Mouse (Mus musculus): ENCODE results near the gene Dscaml1. TPM values are rescaled to one million over a fixed set of nuclear protein-coding genes. Genes with fewer than 3 reads are reported as not detected.

Dscaml1 gene
- polyA plus RNA-seq, 1 experiment from 2014 or later: 0.05 TPM

- Histone ChIP-seq H3K4me2 (no peak overlapping the region), H3K9ac (no peak overlapping the region), H3K9me3 (replicated peaks) (no peaks in the 10 kb centered on the region), H3K4me1 (replicated peaks) (peaks cover 11% of the 10 kb centered on the region), H3K36me3 (no peaks in the 10 kb centered on the region), H3K27ac (ENCODE audit: poor library complexity, severe bottlenecking) (no peak overlapping the region), H3K27me3 (replicated peaks) (0 out of 2 replicates have a peak, but pooled peaks cover 5% of the 10 kb centered on the region), H3K4me3 (no peak overlapping the region)
- ATAC-seq (ENCODE audit: insufficient number of reproducible peaks, low FRiP score): no peak
- 53% methylated on average over 4 of the region's 4 CpGs for WGBS
Measured at GRCm38 (mm10) chr9:45634978-45635377, 208.6 kb downstream of the Dscaml1 start.

GRCm38 (mm10) chr9:45637346-45637745 is 210.9 kb downstream of the Dscaml1 start:
- Histone ChIP-seq H3K9me3 (replicated peaks) (no peaks in the 10 kb centered on the region), H3K36me3 (no peaks in the 10 kb centered on the region), H3K4me1 (replicated peaks) (peaks cover 10% of the 10 kb centered on the region), H3K4me3 (no peak overlapping the region), H3K27ac (ENCODE audit: poor library complexity, severe bottlenecking) (no peak overlapping the region), H3K27me3 (replicated peaks) (peaks cover 14% of the 10 kb centered on the region; the same call in 1 of the 2 replicates), H3K4me2 (no peak overlapping the region), H3K9ac (no peak overlapping the region)
- ATAC-seq (ENCODE audit: insufficient number of reproducible peaks, low FRiP score): no peak
- 47% methylated on average over 1 of the region's 1 CpGs for WGBS

GRCm38 (mm10) chr9:45638184-45638917 is 211.9 kb downstream of the Dscaml1 start:
- Histone ChIP-seq H3K4me2 (no peak overlapping the region), H3K36me3 (no peaks in the 10 kb centered on the region), H3K4me3 (no peak overlapping the region), H3K4me1 (replicated peaks) (0 out of 2 replicates have a peak, but pooled peaks cover under 1% of the 10 kb centered on the region), H3K9me3 (replicated peaks) (no peaks in the 10 kb centered on the region), H3K27me3 (replicated peaks) (peaks cover 14% of the 10 kb centered on the region; the same call in 1 of the 2 replicates), H3K27ac (ENCODE audit: poor library complexity, severe bottlenecking) (no peak overlapping the region), H3K9ac (no peak overlapping the region)
- ATAC-seq (ENCODE audit: insufficient number of reproducible peaks, low FRiP score): no peak
- 75% methylated on average over 6 of the region's 6 CpGs for WGBS

- Histone ChIP-seq H3K9me3 (replicated peaks) (no peaks in the 10 kb centered on the region), H3K4me3 (no peak overlapping the region), H3K27ac (ENCODE audit: poor library complexity, severe bottlenecking) (no peak overlapping the region), H3K27me3 (replicated peaks) (peaks cover 31% of the 10 kb centered on the region), H3K9ac (no peak overlapping the region), H3K4me2 (no peak overlapping the region), H3K4me1 (replicated peaks) (peaks cover 6% of the 10 kb centered on the region; the same call in 1 of the 2 replicates), H3K36me3 (no peaks in the 10 kb centered on the region)
- WGBS: 67% methylated on average over 6 of the region's 6 CpGs
- ATAC-seq (ENCODE audit: insufficient number of reproducible peaks, low FRiP score): no peak
Measured at GRCm38 (mm10) chr9:45644833-45645388, 218.5 kb downstream of the Dscaml1 start.

GRCm38 (mm10) chr9:45645526-45645925 is 219.1 kb downstream of the Dscaml1 start:
- no peak for ATAC-seq (ENCODE audit: insufficient number of reproducible peaks, low FRiP score)
- Histone ChIP-seq H3K27me3 (replicated peaks) (peaks cover 37% of the 10 kb centered on the region), H3K36me3 (no peaks in the 10 kb centered on the region), H3K4me3 (no peak overlapping the region), H3K27ac (ENCODE audit: poor library complexity, severe bottlenecking) (no peak overlapping the region), H3K9me3 (replicated peaks) (no peaks in the 10 kb centered on the region), H3K4me2 (no peak overlapping the region), H3K4me1 (replicated peaks) (peaks cover 6% of the 10 kb centered on the region; the same call in 1 of the 2 replicates), H3K9ac (no peak overlapping the region)
- WGBS: 26% methylated on average over 6 of the region's 6 CpGs

- no peak for ATAC-seq (ENCODE audit: insufficient number of reproducible peaks, low FRiP score)
- Histone ChIP-seq H3K4me1 (replicated peaks) (peaks cover 6% of the 10 kb centered on the region; the same call in 1 of the 2 replicates), H3K36me3 (no peaks in the 10 kb centered on the region), H3K4me3 (no peak overlapping the region), H3K4me2 (no peak overlapping the region), H3K9ac (no peak overlapping the region), H3K27me3 (replicated peaks) (peaks cover 58% of the 10 kb centered on the region), H3K9me3 (replicated peaks) (no peaks in the 10 kb centered on the region), H3K27ac (ENCODE audit: poor library complexity, severe bottlenecking) (no peak overlapping the region)
- 77% methylated on average over 13 of the region's 13 CpGs for WGBS
Measured at GRCm38 (mm10) chr9:45651078-45651809, 224.8 kb downstream of the Dscaml1 start.

GRCm38 (mm10) chr9:45651810-45652177 is 225.4 kb downstream of the Dscaml1 start:
- H3K36me3 ChIP-seq: no peaks in the 10 kb centered on the region

GRCm38 (mm10) chr9:45657172-45658062 is 231.0 kb downstream of the Dscaml1 start:
- H3K4me2 ChIP-seq: no peak overlapping the region
- no peak overlapping the region for H3K4me3 ChIP-seq
- peaks cover 49% of the 10 kb centered on the region for H3K27me3 ChIP-seq (replicated peaks)
- 21% methylated on average over 9 of the region's 9 CpGs for WGBS
- no peaks in the 10 kb centered on the region for H3K4me1 ChIP-seq (replicated peaks)
- no peaks in the 10 kb centered on the region for H3K9me3 ChIP-seq (replicated peaks)
- no peak for ATAC-seq (ENCODE audit: insufficient number of reproducible peaks, low FRiP score)
- H3K27ac ChIP-seq (ENCODE audit: poor library complexity, severe bottlenecking): no peak overlapping the region
- H3K9ac ChIP-seq: no peak overlapping the region
- H3K36me3 ChIP-seq: no peaks in the 10 kb centered on the region

More at GRCm38 (mm10) chr9:45651810-45652177, 225.4 kb downstream of the Dscaml1 start:
- Histone ChIP-seq H3K9me3 (replicated peaks) (no peaks in the 10 kb centered on the region), H3K9ac (no peak overlapping the region), H3K4me3 (no peak overlapping the region), H3K4me2 (no peak overlapping the region), H3K4me1 (replicated peaks) (peaks cover 6% of the 10 kb centered on the region; the same call in 1 of the 2 replicates), H3K27me3 (replicated peaks) (peaks cover 63% of the 10 kb centered on the region), H3K27ac (ENCODE audit: poor library complexity, severe bottlenecking) (no peak overlapping the region)
- 76% methylated on average over 3 of the region's 3 CpGs for WGBS
- ATAC-seq (ENCODE audit: insufficient number of reproducible peaks, low FRiP score): no peak

GRCm38 (mm10) chr9:45660191-45660590 is 233.8 kb downstream of the Dscaml1 start:
- Histone ChIP-seq H3K4me1 (replicated peaks) (no peaks in the 10 kb centered on the region), H3K9me3 (replicated peaks) (no peaks in the 10 kb centered on the region), H3K27ac (ENCODE audit: poor library complexity, severe bottlenecking) (no peak overlapping the region), H3K27me3 (replicated peaks) (peaks cover 46% of the 10 kb centered on the region), H3K9ac (no peak overlapping the region), H3K4me2 (no peak overlapping the region), H3K36me3 (no peaks in the 10 kb centered on the region), H3K4me3 (no peak overlapping the region)
- ATAC-seq (ENCODE audit: insufficient number of reproducible peaks, low FRiP score): no peak
- 40% methylated on average over 3 of the region's 3 CpGs for WGBS

GRCm38 (mm10) chr9:45662471-45662870 is 236.0 kb downstream of the Dscaml1 start:
- Histone ChIP-seq H3K4me2 (no peak overlapping the region), H3K27ac (ENCODE audit: poor library complexity, severe bottlenecking) (no peak overlapping the region), H3K9ac (no peak overlapping the region), H3K36me3 (no peaks in the 10 kb centered on the region), H3K27me3 (replicated peaks) (peaks cover 42% of the 10 kb centered on the region), H3K4me1 (replicated peaks) (no peaks in the 10 kb centered on the region), H3K9me3 (replicated peaks) (no peaks in the 10 kb centered on the region), H3K4me3 (no peak overlapping the region)
- ATAC-seq (ENCODE audit: insufficient number of reproducible peaks, low FRiP score): no peak
- WGBS: 77% methylated on average over 5 of the region's 5 CpGs
